Mouse (Mus musculus) liver, adult 2 months (tissue): ENCODE results near the gene Tnfrsf23.
"Not testable (repeated sequence)": the region's sequence is repeated elsewhere in the genome, so short reads cannot be mapped to it uniquely, and the experiment has no call there.

Experiments used
- CTCF ChIP-seq: fragments of 200-500 bp; IDR thresholded peaks from 2 replicates; pipeline ENCODE4 v1.5.1; 2011; ENCODE audit warnings: low read depth, low read length, control low read depth
- POLR2A ChIP-seq: fragments of 200-500 bp; IDR thresholded peaks from 2 replicates; pipeline ENCODE4 v1.6.1; 2011; ENCODE audit warnings: low read length, control low read depth; ENCODE audit not compliant: insufficient read depth; ENCODE audit errors: extremely low read depth

DNA sequence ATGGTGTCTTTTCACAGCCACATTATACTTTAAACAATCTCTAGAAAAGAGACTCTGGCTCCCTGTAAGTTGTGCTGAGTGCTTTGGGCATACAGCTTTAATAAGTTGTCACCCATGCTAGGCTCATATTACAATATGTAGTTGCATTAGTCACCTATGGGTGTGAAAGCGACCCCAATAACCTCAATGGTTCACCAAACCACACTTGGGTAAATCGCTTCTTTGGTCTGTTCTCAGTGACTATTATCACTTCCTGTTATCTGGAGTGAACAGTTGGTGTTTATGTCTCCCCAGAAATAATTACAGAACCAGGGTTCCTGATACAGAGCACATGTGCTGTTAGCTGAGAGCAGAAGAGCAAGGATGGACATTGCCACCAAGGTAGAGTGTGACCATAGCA, 41.7 kb downstream of the Tnfrsf23 start:
- TF ChIP-seq POLR2A, CTCF: not testable (repeated sequence)
